Mouse (Mus musculus) forebrain, embryonic 13.5 days (tissue): ENCODE measurements around the gene Gm20388. TPM values are rescaled to one million over a fixed set of nuclear protein-coding genes. Genes with fewer than 3 reads are reported as not detected.

Source experiments
- ATAC-seq: fragments of 200-750 bp; cut with Nextera tagmentation; 2 replicates; pipeline ENCODE4 v1.8.0; 2017
- H3K27ac ChIP-seq: fragments of 300-500 bp; sonication (generic); 2 replicates; pipeline ENCODE4 v1.5.1; 2015; ENCODE audit warnings: inconsistent platforms, mild to moderate bottlenecking, moderate library complexity
- H3K27me3 ChIP-seq: fragments of 300-500 bp; sonication (generic); 2 replicates; pipeline ENCODE4 v1.6.1; 2015; ENCODE audit warnings: mild to moderate bottlenecking, inconsistent platforms
- H3K36me3 ChIP-seq: fragments of 300-500 bp; sonication (generic); 2 replicates; pipeline ENCODE4 v1.6.1; 2015; ENCODE audit warnings: mild to moderate bottlenecking, inconsistent platforms; ENCODE audit not compliant: poor library complexity, severe bottlenecking
- H3K4me1 ChIP-seq: fragments of 300-500 bp; sonication (generic); 2 replicates; pipeline ENCODE4 v1.6.1; 2015; ENCODE audit warnings: inconsistent platforms
- H3K4me2 ChIP-seq: fragments of 300-500 bp; sonication (generic); 2 replicates; pipeline ENCODE4 v1.6.1; 2015; ENCODE audit warnings: inconsistent platforms, mild to moderate bottlenecking, moderate library complexity
- H3K4me3 ChIP-seq: fragments of 300-500 bp; sonication (generic); 2 replicates; pipeline ENCODE4 v1.5.1; 2015; ENCODE audit warnings: mild to moderate bottlenecking, inconsistent platforms
- H3K9ac ChIP-seq: fragments of 300-500 bp; sonication (generic); 2 replicates; pipeline ENCODE4 v1.6.1; 2015; ENCODE audit warnings: mild to moderate bottlenecking, inconsistent platforms
- H3K9me3 ChIP-seq: fragments of 300-500 bp; sonication (generic); replicated peaks from 2 replicates; pipeline ENCODE4 v1.6.1; 2016; ENCODE audit warnings: inconsistent platforms
- WGBS: fragments of 180-500 bp; shearing (Covaris S2); methylation state at CpG from one replicate; pipeline ENCODE4 v1.1.7; 2015; 5-methylcytosine and 5-hydroxymethylcytosine counted together
- polyA plus RNA-seq: library from polyadenylated mRNA; unstranded; fragments of >200 nt; fragmentation: Nextera tagmentation; extraction: Ambion mirVana; gene quantifications from 2 replicates; pipeline ENCODE4 v1.2.1, GENCODE M21; 2015

Gm20388 gene
- polyA plus RNA-seq, 1 experiment from 2014 or later: 5.6 TPM

GRCm38 (mm10) chr8:120641245-120641644, 730.6 kb downstream of the Gm20388 start:
- Histone ChIP-seq H3K27ac (no peak overlapping the region), H3K27me3 (peaks cover 4% of the 10 kb centered on the region), H3K4me3 (no peak overlapping the region), H3K9ac (no peak overlapping the region), H3K9me3 (no peaks in the 10 kb centered on the region), H3K4me2 (no peak overlapping the region), H3K4me1 (peaks cover 7% of the 10 kb centered on the region; the same call in 1 of the 2 replicates), H3K36me3 (no peaks in the 10 kb centered on the region)
- 22% methylated on average over 8 of the region's 8 CpGs for WGBS
- ATAC-seq: no peak

GRCm38 (mm10) chr8:120642031-120642662, 731.5 kb downstream of the Gm20388 start:
- no peak overlapping the region for H3K4me3 ChIP-seq
- no peaks in the 10 kb centered on the region for H3K36me3 ChIP-seq
- peaks cover 7% of the 10 kb centered on the region; the same call in 1 of the 2 replicates for H3K4me1 ChIP-seq
- no peak overlapping the region for H3K27ac ChIP-seq
- no peaks in the 10 kb centered on the region for H3K27me3 ChIP-seq
- H3K9ac ChIP-seq: no peak overlapping the region
- H3K9me3 ChIP-seq: no peaks in the 10 kb centered on the region
- ATAC-seq: no peak
- 77% methylated on average over 10 of the region's 10 CpGs for WGBS
- no peak overlapping the region for H3K4me2 ChIP-seq

GRCm38 (mm10) chr8:120644663-120645062, 734.0 kb downstream of the Gm20388 start:
- H3K27ac ChIP-seq: peak overlapping the region; percentile 14; the same call in 1 of the 2 replicates
- ATAC-seq: peak; percentile 30; the same call in 1 of the 2 replicates
- H3K4me2 ChIP-seq: no peak overlapping the region
- H3K4me1 ChIP-seq: peaks cover 7% of the 10 kb centered on the region; the same call in 1 of the 2 replicates
- no peak overlapping the region for H3K4me3 ChIP-seq
- 59% methylated on average over 7 of the region's 7 CpGs for WGBS
- no peaks in the 10 kb centered on the region for H3K9me3 ChIP-seq
- H3K36me3 ChIP-seq: no peaks in the 10 kb centered on the region
- 0 out of 2 replicates have a peak overlapping the region, but pooled peaks have one; percentile 19 for H3K9ac ChIP-seq
- H3K27me3 ChIP-seq: no peaks in the 10 kb centered on the region

- WGBS: 28% methylated on average over 7 of the region's 7 CpGs
- no peak for ATAC-seq
- no peaks in the 10 kb centered on the region for H3K27me3 ChIP-seq
- peaks cover 7% of the 10 kb centered on the region; the same call in 1 of the 2 replicates for H3K4me1 ChIP-seq
- H3K9ac ChIP-seq: no peak within 1 kb of the TSS
- H3K27ac ChIP-seq: no peak within 1 kb of the TSS
- H3K9me3 ChIP-seq: no peaks in the 10 kb centered on the region
- H3K4me2 ChIP-seq: no peak within 1 kb of the TSS
- peaks cover 5% of the 10 kb centered on the region for H3K36me3 ChIP-seq
- no peak within 1 kb of the TSS for H3K4me3 ChIP-seq
These were observed 736.9 kb downstream of the Gm20388 start, which contains the start of gene 1190005I06Rik for GRCm38 (mm10) chr8:120647532-120647931. 1190005I06Rik (minus strand) TSS chr8:120647632.

GRCm38 (mm10) chr8:120656322-120657052, 745.8 kb downstream of the Gm20388 start:
- H3K9ac ChIP-seq: no peak overlapping the region
- H3K9me3 ChIP-seq: no peaks in the 10 kb centered on the region
- 90% methylated on average over 7 of the region's 7 CpGs for WGBS
- ATAC-seq: no peak
- H3K4me2 ChIP-seq: no peak overlapping the region
- peaks cover 76% of the 10 kb centered on the region for H3K36me3 ChIP-seq
- no peak overlapping the region for H3K4me3 ChIP-seq
- H3K27me3 ChIP-seq: no peaks in the 10 kb centered on the region
- no peak overlapping the region for H3K27ac ChIP-seq
- H3K4me1 ChIP-seq: no peaks in the 10 kb centered on the region; the same call in 1 of the 2 replicates

GRCm38 (mm10) chr8:120657415-120657814, 746.8 kb downstream of the Gm20388 start:
- no peaks in the 10 kb centered on the region for H3K27me3 ChIP-seq
- H3K4me3 ChIP-seq: no peak overlapping the region
- no peak overlapping the region for H3K9ac ChIP-seq
- H3K4me1 ChIP-seq: no peaks in the 10 kb centered on the region; the same call in 1 of the 2 replicates
- ATAC-seq: no peak
- H3K36me3 ChIP-seq: peaks cover 76% of the 10 kb centered on the region
- WGBS: 86% methylated on average over 8 of the region's 8 CpGs
- H3K4me2 ChIP-seq: no peak overlapping the region
- no peak overlapping the region for H3K27ac ChIP-seq
- H3K9me3 ChIP-seq: no peaks in the 10 kb centered on the region

GRCm38 (mm10) chr8:120664566-120664965, 753.9 kb downstream of the Gm20388 start:
- Histone ChIP-seq H3K4me3 (no peak overlapping the region), H3K4me1 (peaks cover 46% of the 10 kb centered on the region), H3K27ac (no peak overlapping the region), H3K36me3 (peaks cover 11% of the 10 kb centered on the region; the same call in 1 of the 2 replicates), H3K9ac (no peak overlapping the region), H3K27me3 (no peaks in the 10 kb centered on the region), H3K4me2 (no peak overlapping the region), H3K9me3 (no peaks in the 10 kb centered on the region)
- no peak for ATAC-seq
- WGBS: 73% methylated on average over 6 of the region's 6 CpGs

GRCm38 (mm10) chr8:120665726-120666455, 755.2 kb downstream of the Gm20388 start:
- peaks cover 49% of the 10 kb centered on the region for H3K4me1 ChIP-seq
- H3K4me2 ChIP-seq: peak overlapping the region; percentile 88
- H3K9ac ChIP-seq: peak overlapping the region; percentile 94
- 84% methylated on average over 3 of the region's 3 CpGs for WGBS
- H3K27ac ChIP-seq: no peak overlapping the region
- no peaks in the 10 kb centered on the region for H3K9me3 ChIP-seq
- peak overlapping the region; percentile 86 for H3K4me3 ChIP-seq
- peaks cover 11% of the 10 kb centered on the region for H3K36me3 ChIP-seq
- H3K27me3 ChIP-seq: no peaks in the 10 kb centered on the region
- ATAC-seq: no peak

- no peak for ATAC-seq
- peaks cover 22% of the 10 kb centered on the region for H3K36me3 ChIP-seq
- H3K4me1 ChIP-seq: peaks cover 55% of the 10 kb centered on the region
- peak overlapping the region; percentile 88 for H3K4me2 ChIP-seq
- peak overlapping the region; percentile 94 for H3K9ac ChIP-seq
- no peaks in the 10 kb centered on the region for H3K9me3 ChIP-seq
- no peak overlapping the region for H3K27ac ChIP-seq
- WGBS: 2% methylated on average over 17 of the region's 17 CpGs
- no peaks in the 10 kb centered on the region for H3K27me3 ChIP-seq
- peak overlapping the region; percentile 86 for H3K4me3 ChIP-seq
These were observed 756.3 kb downstream of the Gm20388 start for GRCm38 (mm10) chr8:120666807-120667470.

GRCm38 (mm10) chr8:120667561-120668373, 757.1 kb downstream of the Gm20388 start, which contains the start of the genes Gm27021 and Cox4i1:
Gm27021 (minus strand) TSS chr8:120668079.
Cox4i1 (plus strand) TSS chr8:120668222.
- H3K9me3 ChIP-seq: no peaks in the 10 kb centered on the region
- peak; percentile 94 for ATAC-seq
- peak within 1 kb of the TSS; percentile 81 for H3K27ac ChIP-seq
- H3K4me3 ChIP-seq: peak within 1 kb of the TSS; percentile 86
- H3K4me1 ChIP-seq: peaks cover 55% of the 10 kb centered on the region
- peak within 1 kb of the TSS; percentile 93 for H3K4me2 ChIP-seq
- peak within 1 kb of the TSS; percentile 94 for H3K9ac ChIP-seq
- no peaks in the 10 kb centered on the region for H3K27me3 ChIP-seq
- WGBS: under 1% methylated on average over 92 of the region's 105 CpGs
- H3K36me3 ChIP-seq: peaks cover 30% of the 10 kb centered on the region
